In genomic region chr10:20680986-20681385, GRCm38 (mm10) we compare ENCODE assay signal across 19 mouse cellular contexts. TPM values are rescaled to one million over a fixed set of nuclear protein-coding genes. Genes with fewer than 3 reads are reported as not detected.
A peak's percentile ranks its signal among the peaks of the same experiment; 100 is the strongest.
DNase-seq lines count a peak whose midpoint lies in the region; ATAC-seq lines count a peak whose summit lies in the region.
"Had no signal": no experiment of that assay in that cellular context is flagged by ENCODE, and none has a peak within 500 bp of the region (broad histone marks: within the 10 kb centered on the region; RNA-seq: fewer than 3 reads in every experiment).

No protein-coding gene starts in this region.

- H3K27me3 ChIP-seq in midbrain, embryonic 11.5 days (ENCODE audit: control insufficient read depth, insufficient read depth, low read length): no peaks in the 10 kb centered on the region
- no peaks in the 10 kb centered on the region for H3K27me3 ChIP-seq in midbrain, embryonic 13.5 days
- H3K27me3 ChIP-seq: embryonic facial prominence, embryonic 12.5 days; embryonic facial prominence, embryonic 15.5 days; forebrain, embryonic 15.5 days; hindbrain, embryonic 12.5 days; hindbrain, embryonic 15.5 days had no signal

- H3K4me3 ChIP-seq in midbrain, embryonic 11.5 days (ENCODE audit: low read depth, low read length): no peak overlapping the region
- H3K4me3 ChIP-seq in midbrain, embryonic 13.5 days (replicated peaks): no peak overlapping the region
- H3K4me3 ChIP-seq: embryonic facial prominence, embryonic 12.5 days; embryonic facial prominence, embryonic 15.5 days; forebrain, embryonic 15.5 days; heart, adult 2 months; hindbrain, embryonic 12.5 days; hindbrain, embryonic 15.5 days had no signal

- H3K9ac ChIP-seq in midbrain, embryonic 11.5 days (ENCODE audit: low read length): no peak overlapping the region
- H3K9ac ChIP-seq in midbrain, embryonic 13.5 days (replicated peaks): no peak overlapping the region
- H3K9ac ChIP-seq: embryonic facial prominence, embryonic 12.5 days; embryonic facial prominence, embryonic 15.5 days; forebrain, embryonic 15.5 days; hindbrain, embryonic 12.5 days; hindbrain, embryonic 15.5 days had no signal

- peak; percentile 43 for DNase-seq in heart, adult 11 months
- DNase-seq in heart, adult 9 months (ENCODE audit: low spot score in 2 of 2): no peak
- DNase-seq in midbrain, embryonic 11.5 days (ENCODE audit: low spot score, missing footprints): peak; percentile 47
- DNase-seq in urinary bladder, adult 18-20 months (ENCODE audit: low spot score in 2 of 2): no peak
- DNase-seq: adrenal gland, adult 8-10 months; cerebellum, adult 18-20 months; cerebellum, adult 9-10 months; cerebellum, postnatal 14 days; gastrocnemius, postnatal 25 days; heart, adult 2 months had no signal

- no peaks in the 10 kb centered on the region for H3K4me1 ChIP-seq in midbrain, embryonic 11.5 days (ENCODE audit: control insufficient read depth, insufficient read depth, low read length)
- H3K4me1 ChIP-seq in midbrain, embryonic 13.5 days (replicated peaks): no peaks in the 10 kb centered on the region
- H3K4me1 ChIP-seq: embryonic facial prominence, embryonic 12.5 days; embryonic facial prominence, embryonic 15.5 days; forebrain, embryonic 15.5 days; hindbrain, embryonic 12.5 days; hindbrain, embryonic 15.5 days had no signal

- no peaks in the 10 kb centered on the region for H3K36me3 ChIP-seq in midbrain, embryonic 11.5 days (ENCODE audit: control insufficient read depth, insufficient read depth, low read length)
- H3K36me3 ChIP-seq in midbrain, embryonic 13.5 days: no peaks in the 10 kb centered on the region
- H3K36me3 ChIP-seq: embryonic facial prominence, embryonic 12.5 days; embryonic facial prominence, embryonic 15.5 days; forebrain, embryonic 15.5 days; hindbrain, embryonic 12.5 days; hindbrain, embryonic 15.5 days had no signal

- no peak overlapping the region for H3K27ac ChIP-seq in midbrain, embryonic 11.5 days (ENCODE audit: low read depth, low read length)
- no peak overlapping the region for H3K27ac ChIP-seq in midbrain, embryonic 13.5 days
- H3K27ac ChIP-seq: embryonic facial prominence, embryonic 12.5 days; embryonic facial prominence, embryonic 15.5 days; forebrain, embryonic 15.5 days; heart, adult 2 months; hindbrain, embryonic 12.5 days; hindbrain, embryonic 15.5 days had no signal

- no peak for ATAC-seq in midbrain, embryonic 11.5 days (ENCODE audit: low FRiP score)
- no peak for ATAC-seq in midbrain, embryonic 13.5 days
- peak; percentile 61 for ATAC-seq in megakaryocyte-erythroid progenitor cell, adult 5-6 weeks (replicated peaks; ENCODE audit: low FRiP score, low TSS enrichment, poor library complexity, severe bottlenecking)
- ATAC-seq: activated CD4-positive, CD25-positive, alpha-beta regulatory T cell, adult 4 months; forebrain, embryonic 15.5 days had no signal

- no peak overlapping the region for H3K4me2 ChIP-seq in midbrain, embryonic 11.5 days
- no peak overlapping the region for H3K4me2 ChIP-seq in midbrain, embryonic 13.5 days (replicated peaks)
- H3K4me2 ChIP-seq: embryonic facial prominence, embryonic 12.5 days; embryonic facial prominence, embryonic 15.5 days; forebrain, embryonic 15.5 days; heart, embryonic 11.5 days; hindbrain, embryonic 12.5 days; hindbrain, embryonic 15.5 days had no signal

- no peaks in the 10 kb centered on the region for H3K9me3 ChIP-seq in midbrain, embryonic 11.5 days (ENCODE audit: control insufficient read depth, low read length)
- H3K9me3 ChIP-seq in midbrain, embryonic 13.5 days: peaks cover 4% of the 10 kb centered on the region; the same call in 1 of the 2 replicates
- H3K9me3 ChIP-seq: embryonic facial prominence, embryonic 15.5 days; forebrain, embryonic 15.5 days; hindbrain, embryonic 15.5 days had no signal

- 90% methylated on average over 3 of the region's 3 CpGs for WGBS in midbrain, embryonic 11.5 days
- WGBS in midbrain, embryonic 13.5 days: 93% methylated on average over 3 of the region's 3 CpGs

RNA-seq across cellular contexts. Expression of gene Pde7b, which starts 43.9 kb away (rescaled TPM):
- 1.1 and 1.6 TPM in 2 replicates for polyA plus RNA-seq in midbrain, embryonic 11.5 days (2014; fragmentation: Nextera tagmentation; extraction: Ambion mirVana)
- 1.8 and 2.3 TPM in 2 replicates for polyA plus RNA-seq in midbrain, embryonic 13.5 days (2015; fragmentation: Nextera tagmentation; extraction: Ambion mirVana)
- total RNA-seq in megakaryocyte-erythroid progenitor cell, adult 5-6 weeks (2014; fragmentation: Nextera tagmentation): 2.5 TPM in 1 of 2 replicates, not detected in the other
- not detected in 2 replicates for total RNA-seq in megakaryocyte-erythroid progenitor cell, adult 5-6 weeks (2017)
- polyA plus RNA-seq: activated CD4-positive, CD25-positive, alpha-beta regulatory T cell, adult 4 months had no signal

Comparison
In these comparisons a context has a peak if more than half of its experiments do, and no peak if none do; other contexts are left out.
1. DNase-seq: peak in heart, adult 11 months (single experiment) and midbrain, embryonic 11.5 days (single experiment); none in heart, adult 9 months (0 of 2) and urinary bladder, adult 18-20 months (0 of 2).